Mouse (Mus musculus) lung, postnatal 25 days (tissue): Measurements from ENCODE around the gene Capn12.
A peak's percentile ranks its signal among the peaks of the same experiment; 100 is the strongest.

Source experiments
- DNase-seq: peaks from one replicate; pipeline ENCODE4 v3.0.0; 2022; ENCODE audit warnings: low spot score

Gene Capn12

DNA sequence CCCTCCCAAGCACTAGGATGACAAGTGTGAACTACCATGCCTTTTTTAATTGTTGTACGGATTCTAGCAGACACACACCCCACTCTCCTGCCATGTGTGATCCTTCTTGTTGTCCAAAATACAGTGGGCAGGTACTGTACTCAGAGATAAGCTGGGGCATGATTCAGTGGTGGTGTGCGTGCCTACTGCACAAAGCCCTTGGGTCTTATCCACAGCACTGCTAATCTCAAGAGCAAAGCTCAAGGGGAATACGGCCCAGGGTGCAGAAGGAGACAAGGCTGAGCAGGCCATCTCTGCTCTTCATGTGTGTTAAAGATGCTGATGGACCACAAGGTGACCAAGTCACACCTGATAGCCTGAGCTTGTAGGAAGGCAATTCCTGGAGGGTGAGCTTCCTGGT, 40.0 kb downstream of the Capn12 start:
- DNase-seq, result no peak

DNA sequence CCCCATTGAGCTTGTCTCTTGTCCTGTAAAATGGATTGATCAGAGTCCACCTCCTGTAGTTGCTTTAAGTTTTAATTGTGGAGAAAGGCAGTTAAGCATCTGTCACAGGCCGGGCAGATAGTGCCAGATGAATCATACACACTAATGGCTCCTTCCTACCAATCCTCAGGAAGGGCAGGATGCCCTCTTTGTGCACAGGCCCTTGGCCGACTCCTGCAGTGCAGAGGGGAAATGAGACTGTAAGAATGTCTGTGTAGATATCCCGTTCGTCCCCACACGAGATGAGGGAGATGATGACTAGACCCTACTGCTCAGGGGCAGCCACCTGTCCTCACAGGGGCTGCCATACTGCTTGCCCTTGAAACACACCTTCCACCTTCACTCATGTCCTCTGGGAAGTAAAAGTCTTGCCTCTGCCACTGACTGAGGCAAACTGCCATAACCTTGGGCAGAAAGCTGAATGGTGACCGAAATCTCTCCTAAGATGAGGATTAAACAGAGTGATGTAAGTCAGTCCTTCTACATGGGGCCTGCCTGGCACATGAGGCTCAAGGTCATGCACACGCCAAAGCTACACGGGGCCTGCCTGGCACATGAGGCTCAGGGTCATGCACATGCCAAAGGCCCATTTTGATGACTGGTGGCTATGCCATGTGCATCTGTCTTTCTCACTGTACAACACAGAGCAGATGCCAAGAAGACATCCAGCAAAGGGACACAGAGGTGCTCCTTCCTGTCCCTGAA, 40.7 kb downstream of the Capn12 start:
- no peak for DNase-seq

DNA sequence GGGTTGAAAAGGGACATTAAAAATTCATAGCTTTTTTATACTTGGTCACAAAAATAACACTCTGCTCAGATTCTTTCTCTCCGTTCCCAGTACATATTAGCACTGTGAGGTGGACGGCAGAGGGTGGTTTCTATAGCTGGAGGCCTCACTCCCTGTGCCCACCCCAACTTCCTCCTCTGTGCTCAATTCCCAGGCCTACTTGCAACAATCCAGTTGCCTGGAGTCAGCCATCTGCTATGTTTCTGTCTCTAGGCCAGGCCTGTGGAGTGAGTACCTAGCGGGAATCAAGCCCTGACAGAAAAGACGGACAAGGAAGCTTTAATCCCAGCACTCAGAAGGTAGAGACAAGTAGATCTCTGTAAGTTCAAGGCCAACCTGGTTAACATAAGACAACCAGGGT, 41.4 kb downstream of the Capn12 start:
- DNase-seq, result no peak

DNA sequence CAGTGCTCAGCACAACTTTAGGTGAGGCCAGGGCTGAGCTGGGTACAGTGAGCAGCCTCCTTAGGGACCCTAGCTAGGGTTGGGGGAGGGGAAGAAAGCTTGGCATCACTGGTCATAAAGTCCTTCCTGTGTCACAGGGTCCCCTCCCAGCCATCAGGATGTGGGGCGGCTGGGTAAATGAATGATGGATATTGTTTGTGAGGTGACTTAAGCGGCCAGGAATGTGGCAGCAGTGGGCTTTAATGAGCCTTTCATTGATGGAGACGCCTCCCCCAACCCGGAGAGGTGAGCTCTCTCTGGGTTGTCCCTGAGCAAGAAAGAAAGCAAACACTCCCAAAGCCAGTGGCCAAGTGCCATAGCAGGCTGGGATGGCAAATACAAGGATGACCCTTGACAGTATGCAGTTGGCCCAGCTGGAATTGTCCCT, 42.7 kb downstream of the Capn12 start:
- DNase-seq, result no peak

DNA sequence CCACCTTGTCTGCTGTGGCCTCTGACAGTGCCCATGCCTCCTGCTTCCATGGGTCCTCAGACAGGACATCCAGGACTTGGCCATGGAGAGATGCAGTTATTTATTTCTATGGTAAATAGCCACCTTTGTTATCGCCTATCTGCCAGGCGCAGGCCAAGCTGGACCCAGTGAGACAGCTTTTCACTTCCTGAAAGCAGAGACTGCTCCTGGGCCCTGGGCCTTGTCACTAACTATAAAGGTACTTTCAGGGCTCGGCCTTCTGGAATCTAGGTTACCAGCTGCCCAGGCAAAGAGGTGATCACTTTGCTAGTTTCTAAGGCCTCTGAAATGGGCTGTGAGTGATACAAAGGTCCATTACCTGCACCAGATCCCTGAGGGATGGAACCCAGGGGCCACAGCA, 43.6 kb downstream of the Capn12 start:
- DNase-seq, result no peak

DNA sequence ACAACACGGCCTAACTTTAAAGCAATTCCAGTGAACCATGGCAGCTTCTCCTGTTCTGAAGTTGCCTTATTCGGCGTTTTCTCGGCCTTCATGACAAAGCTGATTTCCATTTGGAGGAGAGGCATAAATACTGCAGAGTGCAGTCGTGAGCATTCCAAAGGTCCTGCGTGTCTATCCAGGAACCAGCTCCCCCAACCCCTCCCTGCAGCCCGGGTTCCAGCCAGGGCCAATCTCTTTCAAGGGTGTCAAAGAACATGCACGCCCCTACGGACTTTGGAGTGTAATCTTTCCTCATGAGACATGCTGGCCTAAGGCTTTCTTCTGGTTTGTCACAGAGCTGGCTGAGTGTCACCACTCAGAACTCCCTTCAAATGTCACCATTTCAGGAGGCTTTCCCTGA, 44.1 kb downstream of the Capn12 start:
- DNase-seq, result peak; percentile 75

DNA sequence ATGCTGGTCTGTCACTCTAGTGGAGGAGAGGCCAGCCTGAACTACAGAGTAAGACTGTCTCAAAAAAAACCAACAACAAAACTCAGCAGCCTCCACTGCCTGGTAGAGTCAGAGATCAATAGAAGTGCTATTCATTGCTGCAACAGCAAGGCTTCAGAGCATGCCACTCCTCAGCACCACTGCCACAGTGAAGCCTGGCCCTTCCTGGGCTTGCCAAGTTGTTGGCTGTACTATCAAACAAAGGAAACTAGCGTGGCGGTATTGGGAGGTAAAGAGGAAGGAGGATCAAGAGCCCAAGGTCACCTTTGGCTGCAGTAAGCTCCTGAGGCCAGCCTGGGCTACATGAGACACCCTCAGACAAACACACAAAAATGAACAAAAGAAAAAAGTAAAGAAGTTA, 45.0 kb downstream of the Capn12 start:
- no peak for DNase-seq

DNA sequence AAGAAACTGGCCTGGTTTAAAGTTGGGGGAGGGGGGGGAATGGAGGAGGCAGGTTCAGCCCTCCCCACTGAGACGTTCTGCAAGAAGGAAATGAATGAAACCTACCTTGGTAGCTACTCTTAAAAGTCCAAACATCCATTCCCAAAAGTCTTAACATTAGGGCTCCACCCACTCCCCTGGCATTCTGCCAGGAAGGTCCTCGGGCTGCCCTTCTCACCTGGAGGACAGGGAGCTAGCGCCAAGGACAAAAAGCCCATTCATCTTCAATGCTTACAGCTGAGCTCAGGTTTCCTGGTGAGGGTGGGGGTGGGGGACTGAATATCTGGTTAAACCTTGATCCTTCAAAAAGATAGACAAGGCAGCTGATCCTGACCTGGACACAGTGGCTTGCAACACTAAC, 48.2 kb downstream of the Capn12 start:
- DNase-seq, result no peak

DNA sequence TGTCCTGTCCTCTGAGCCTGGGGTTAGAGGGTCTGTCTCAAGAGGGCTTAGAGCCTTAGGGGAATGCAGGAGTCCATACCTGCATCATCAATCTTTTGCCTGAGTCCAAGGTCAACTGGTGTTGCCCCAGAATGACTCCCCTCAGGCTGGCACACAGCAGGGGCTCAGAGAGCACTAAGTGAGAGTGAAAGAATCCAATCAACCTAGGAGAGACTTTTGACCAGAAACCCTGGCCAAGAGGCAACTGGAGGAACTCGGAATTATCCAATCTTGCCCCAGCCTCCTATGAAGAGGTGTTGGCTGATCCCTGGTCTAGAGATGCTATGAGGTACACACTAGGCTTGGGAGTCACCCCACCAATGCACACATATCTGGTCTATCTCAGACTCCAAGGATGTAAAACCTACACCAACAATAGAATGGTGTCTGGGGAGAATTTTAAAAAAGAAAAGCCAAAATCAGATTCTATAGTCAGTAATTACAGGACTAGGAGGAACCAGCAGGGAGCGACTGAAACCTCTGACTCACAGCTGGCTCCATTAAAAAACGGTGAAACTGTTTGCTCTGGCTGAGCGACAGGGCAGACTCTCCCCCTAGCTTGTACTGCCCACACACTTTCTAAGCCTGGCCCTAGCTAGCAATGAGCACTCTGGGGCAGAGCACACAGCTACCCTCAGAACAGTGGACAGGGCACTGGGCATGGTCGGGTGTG, 49.3 kb downstream of the Capn12 start:
- DNase-seq, result no peak

DNA sequence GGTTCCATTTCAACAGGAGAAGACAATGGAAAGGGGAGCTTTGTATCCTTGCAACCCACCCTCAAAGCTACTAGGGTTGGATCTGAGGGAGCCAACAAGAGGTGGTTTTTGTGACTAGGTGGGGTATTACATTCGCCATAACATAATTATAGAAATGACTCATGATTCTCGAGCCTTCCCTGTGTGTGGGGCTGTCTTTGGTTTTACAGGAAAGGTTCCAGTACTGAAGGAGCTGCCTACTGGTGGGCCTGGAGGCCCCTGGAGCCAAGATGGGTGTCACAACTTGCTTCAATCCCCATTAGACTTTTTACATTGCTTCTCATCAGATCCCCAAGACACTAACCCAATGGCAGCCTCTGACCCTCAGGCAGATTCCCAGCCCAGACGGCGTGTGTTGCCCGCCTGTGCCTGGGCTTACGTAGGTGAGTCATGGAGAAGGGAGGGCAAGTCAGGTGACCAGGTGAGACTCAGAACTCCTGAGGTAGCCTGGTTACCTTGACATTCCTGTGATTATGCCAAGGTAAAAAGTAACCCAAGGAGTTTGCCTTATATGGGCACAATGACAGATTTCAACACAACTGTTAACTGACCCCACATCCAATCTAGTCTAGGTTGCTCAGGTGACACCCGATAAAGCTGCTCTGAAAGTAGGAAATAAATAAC, 49.9 kb downstream of the Capn12 start:
- peak; percentile 85 for DNase-seq

DNA sequence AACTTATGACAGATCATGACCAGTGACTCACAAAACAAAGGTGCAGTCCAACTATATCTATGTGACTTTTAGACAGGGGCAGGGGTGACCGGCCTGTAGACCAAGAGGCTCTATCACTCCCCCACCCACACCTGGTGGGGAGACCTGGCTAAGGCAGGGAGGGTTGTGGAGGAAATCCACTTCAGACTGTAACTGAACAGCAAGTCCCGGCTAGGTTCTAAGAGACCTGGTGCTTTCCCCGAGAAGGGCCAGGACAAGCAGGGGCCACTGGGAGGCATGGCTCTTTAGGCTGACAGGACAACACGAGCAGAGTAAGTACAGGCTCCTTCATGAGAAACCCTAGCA, 50.4 kb downstream of the Capn12 start:
- DNase-seq, result no peak

DNA sequence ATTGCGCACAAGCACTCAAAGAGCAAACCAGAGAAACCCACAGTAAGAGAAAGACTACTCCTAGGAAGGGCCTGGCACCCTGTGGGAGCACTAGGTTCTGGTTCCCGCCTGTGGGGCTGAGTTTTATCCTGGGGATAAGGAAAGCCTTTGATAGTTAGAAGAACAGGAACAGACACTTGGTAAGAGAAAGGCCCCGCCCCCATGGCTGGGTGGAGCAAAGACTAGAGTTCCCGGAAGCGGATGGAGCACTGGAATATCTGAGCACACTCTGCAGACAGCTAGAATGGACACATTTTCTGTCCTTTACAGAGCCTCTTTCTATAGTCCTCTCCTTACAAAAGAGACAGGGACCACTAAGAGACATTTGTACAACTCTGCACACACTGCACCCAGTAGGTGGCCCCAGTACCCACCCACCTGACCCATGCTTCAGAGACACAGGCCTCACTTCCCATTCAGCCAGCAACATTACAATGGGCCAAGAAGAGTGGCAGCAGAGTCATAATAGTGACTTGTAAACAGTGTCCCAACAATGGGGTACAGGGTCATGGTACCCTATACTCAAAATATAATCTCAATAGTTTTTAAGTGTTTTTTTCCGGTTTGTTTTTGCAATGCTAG, 51.3 kb downstream of the Capn12 start:
- DNase-seq, result no peak

DNA sequence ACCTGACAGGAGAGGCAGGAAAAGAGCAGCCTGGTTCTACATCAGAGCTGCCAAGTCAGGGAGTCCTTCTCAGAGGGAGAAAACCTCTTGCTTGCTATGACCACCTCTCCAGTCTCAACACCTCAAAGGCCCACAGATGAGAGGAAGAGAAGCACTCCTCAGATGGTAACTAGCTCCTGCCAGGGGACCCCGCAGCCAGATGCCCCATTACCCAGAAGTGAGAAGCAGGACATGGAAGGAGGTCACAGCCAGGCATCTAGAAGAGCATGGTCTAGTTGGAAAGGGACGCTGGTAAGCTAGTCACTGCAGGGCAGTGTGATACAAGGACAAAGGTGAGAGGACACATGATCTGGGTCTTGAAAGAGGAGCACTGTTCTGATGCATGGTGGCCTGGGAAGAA, 52.6 kb downstream of the Capn12 start:
- no peak for DNase-seq

DNA sequence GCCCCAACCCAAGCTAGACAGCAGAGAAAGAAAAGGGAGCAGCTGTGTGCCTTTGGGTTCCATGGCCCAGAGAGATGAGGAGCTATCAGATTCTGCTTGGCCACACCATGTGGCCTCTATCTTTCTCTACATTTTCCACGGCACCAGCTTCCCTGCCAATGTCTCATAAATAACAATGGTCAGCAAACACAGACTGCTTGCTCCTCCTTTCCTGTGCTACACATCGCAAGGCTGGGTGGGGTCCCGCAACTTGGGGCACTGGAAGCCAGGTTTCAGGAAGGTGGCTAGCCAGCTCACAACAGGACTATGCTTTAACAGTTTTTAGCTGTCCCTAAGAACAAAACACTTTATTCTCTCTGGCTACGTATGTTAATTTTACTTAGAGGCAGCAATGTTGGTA, 55.6 kb downstream of the Capn12 start:
- DNase-seq, result peak; percentile 62

DNA sequence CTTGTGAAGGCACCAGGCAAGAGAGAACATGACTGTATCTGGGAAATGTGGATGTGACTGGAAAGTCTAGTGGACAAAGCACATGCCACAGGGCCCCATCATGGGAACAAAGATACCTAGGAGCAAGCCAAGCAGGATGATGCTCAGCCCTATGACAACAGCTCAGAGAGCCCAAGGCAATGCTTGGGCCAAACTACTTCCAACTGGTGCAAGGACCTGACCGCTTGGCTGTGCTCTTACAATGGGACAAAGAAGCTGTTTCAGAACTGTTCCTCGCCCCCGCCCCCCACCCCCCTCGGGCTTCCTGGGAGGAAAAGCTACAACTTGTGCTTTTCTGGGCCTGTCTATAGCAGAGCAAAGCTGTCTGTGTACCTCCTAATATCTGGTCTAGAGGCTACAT, 57.4 kb downstream of the Capn12 start:
- DNase-seq, result no peak

DNA sequence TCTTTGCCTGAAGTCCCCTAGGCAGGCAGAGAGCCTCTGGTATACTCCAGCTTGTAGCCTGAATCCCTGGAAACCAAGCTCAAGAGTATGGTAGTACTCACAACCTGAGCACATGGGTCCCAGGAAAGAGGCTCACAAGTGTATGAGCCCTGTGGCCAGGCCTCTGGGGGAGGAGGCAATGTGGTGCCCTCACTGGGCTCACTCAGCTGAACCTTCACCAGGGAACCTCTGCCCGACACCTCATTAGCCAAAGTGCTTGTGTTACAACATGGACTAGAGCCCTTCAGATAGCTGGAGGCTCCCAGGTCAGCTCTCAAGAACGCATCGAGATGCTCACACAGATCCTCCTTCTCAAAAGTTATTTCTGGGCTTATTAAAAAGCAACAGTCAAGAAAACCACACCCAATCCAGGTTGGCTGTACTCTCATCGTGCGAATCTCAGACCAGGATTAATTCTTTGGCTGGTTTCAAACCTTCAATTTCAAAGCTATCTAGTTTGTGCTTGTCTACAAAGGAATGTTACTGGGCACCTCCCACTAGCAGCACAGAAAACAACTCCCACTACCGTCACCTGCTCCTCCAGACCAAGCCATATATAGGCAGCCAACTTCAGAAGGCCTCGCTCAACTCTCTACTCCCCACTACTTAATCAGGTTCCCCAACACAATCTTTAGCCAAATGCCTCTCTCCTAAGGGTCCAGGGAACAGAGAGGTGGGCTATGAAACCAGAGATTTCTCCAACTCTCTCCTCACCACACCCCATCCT, 58.4 kb downstream of the Capn12 start:
- DNase-seq, result no peak

DNA sequence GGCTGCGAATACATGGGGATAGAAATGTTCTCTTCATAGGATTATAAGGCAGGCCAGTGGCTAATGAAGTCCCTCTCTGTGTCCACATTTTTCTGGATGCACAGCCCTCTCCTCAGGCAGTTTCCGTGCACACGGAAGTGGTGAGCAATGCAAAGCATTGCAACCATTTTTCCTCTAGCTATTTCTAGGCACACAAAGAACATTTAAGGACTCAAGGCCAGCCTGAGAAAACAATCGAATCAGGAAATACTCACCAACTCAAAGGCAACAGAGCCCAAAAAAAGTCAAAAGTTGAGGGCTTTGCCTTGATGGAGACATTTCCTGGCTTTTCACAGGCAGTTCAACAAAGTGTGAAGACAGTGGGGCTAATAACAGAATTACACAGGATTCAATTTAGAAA, 59.9 kb downstream of the Capn12 start:
- DNase-seq, result no peak

DNA sequence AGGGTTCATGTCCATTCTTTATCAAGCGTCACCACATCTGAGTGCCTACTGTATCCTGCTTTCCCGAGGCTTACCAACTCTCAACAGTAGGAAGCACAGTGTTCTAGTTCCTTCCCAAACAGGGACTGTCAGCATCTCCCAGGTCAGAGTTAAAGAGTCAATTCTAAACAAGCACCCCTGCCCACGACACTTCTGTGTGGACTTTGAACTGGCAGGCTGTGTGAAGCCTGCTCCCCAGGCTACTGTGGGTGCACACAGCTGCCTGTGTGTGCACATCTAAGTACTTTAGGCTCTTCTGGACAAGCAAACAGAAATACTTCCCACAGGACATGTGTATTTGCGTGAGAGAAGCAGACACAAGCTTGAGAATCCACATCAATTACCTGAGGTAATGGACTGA, 60.3 kb downstream of the Capn12 start:
- no peak for DNase-seq
